Mouse (Mus musculus) midbrain, postnatal 0 days (tissue): ENCODE results near the gene Dmxl2. TPM values are rescaled to one million over a fixed set of nuclear protein-coding genes. Genes with fewer than 3 reads are reported as not detected.

Experiments
- ATAC-seq: fragments of 200-750 bp; cut with Nextera tagmentation; 2 replicates; pipeline ENCODE4 v1.8.0; 2017; ENCODE audit warnings: moderate number of reproducible peaks, mild to moderate bottlenecking, moderate TSS enrichment, moderate library complexity; ENCODE audit not compliant: low FRiP score
- DNase-seq: peaks from one replicate; pipeline ENCODE4 v3.0.0-alpha.2; 2015; ENCODE audit warnings: low spot score
- H3K27ac ChIP-seq: fragments of 300-500 bp; sonication (generic); 2 replicates; pipeline ENCODE4 v1.5.1; 2014; ENCODE audit warnings: low read depth, mild to moderate bottlenecking, low read length, mixed read lengths
- H3K27me3 ChIP-seq: fragments of 300-500 bp; sonication (generic); 2 replicates; pipeline ENCODE4 v1.6.1; 2014; ENCODE audit warnings: low read length, control low read depth, mixed read lengths; ENCODE audit not compliant: insufficient read depth
- H3K36me3 ChIP-seq: fragments of 300-500 bp; sonication (generic); 2 replicates; pipeline ENCODE4 v1.6.1; 2014; ENCODE audit warnings: low read length, control low read depth, mixed read lengths; ENCODE audit not compliant: insufficient read depth
- H3K4me1 ChIP-seq: fragments of 300-500 bp; sonication (generic); 2 replicates; pipeline ENCODE4 v1.6.1; 2014; ENCODE audit warnings: mild to moderate bottlenecking, control low read depth, antibody characterized with exemption, low read length, mixed read lengths; ENCODE audit not compliant: insufficient read depth
- H3K4me2 ChIP-seq: fragments of 300-500 bp; sonication (generic); 2 replicates; pipeline ENCODE4 v1.6.1; 2014; ENCODE audit warnings: low read depth, mild to moderate bottlenecking, low read length, mixed read lengths; ENCODE audit not compliant: poor library complexity, severe bottlenecking
- H3K4me3 ChIP-seq: fragments of 300-500 bp; sonication (generic); 2 replicates; pipeline ENCODE4 v1.5.1; 2014; ENCODE audit warnings: low read depth, mild to moderate bottlenecking, low read length, moderate library complexity
- H3K9ac ChIP-seq: fragments of 300-500 bp; sonication (generic); replicated peaks from 2 replicates; pipeline ENCODE4 v1.6.1; 2014; ENCODE audit warnings: mild to moderate bottlenecking, low read length, moderate library complexity, mixed read lengths; ENCODE audit not compliant: poor library complexity, severe bottlenecking
- H3K9me3 ChIP-seq: fragments of 300-500 bp; sonication (generic); 2 replicates; pipeline ENCODE4 v1.6.1; 2016; ENCODE audit warnings: low read length, control low read depth
- CTCF ChIP-seq: IDR thresholded peaks from 2 replicates; pipeline ENCODE4 v1.5.1; 2016; ENCODE audit warnings: antibody characterized with exemption, mild to moderate bottlenecking
- WGBS: fragments of 180-500 bp; shearing (Covaris S2); extraction: QIAGEN DNeasy Blood & Tissue Kit; methylation state at CpG from one replicate; pipeline ENCODE4 v1.1.7; 2014; 5-methylcytosine and 5-hydroxymethylcytosine counted together
- polyA plus RNA-seq: library from polyadenylated mRNA; unstranded; fragments of >200 nt; fragmentation: Nextera tagmentation; extraction: Ambion mirVana; gene quantifications from 2 replicates; pipeline ENCODE4 v1.2.1, GENCODE M21; 2015
- total RNA-seq: library from RNA; depleted of rRNA; stranded (reverse); fragments of >200 nt; gene quantifications from 2 replicates; pipeline ENCODE4 v1.2.3, GENCODE M21; 2014

Gene Dmxl2
- total and polyA plus RNA-seq, 2 experiments from 2014 or later, result 44.7 to 132 TPM

GRCm38 (mm10) chr9:54490431-54490830 is 11.0 kb downstream of the Dmxl2 start:
- Histone ChIP-seq H3K27ac (no peak overlapping the region), H3K27me3 (no peaks in the 10 kb centered on the region), H3K36me3 (no peaks in the 10 kb centered on the region), H3K4me1 (no peaks in the 10 kb centered on the region), H3K4me2 (no peak overlapping the region), H3K9ac (no peak overlapping the region), H3K9me3 (no peaks in the 10 kb centered on the region), H3K4me3 (no peak overlapping the region)
- ATAC-seq, result no peak
- WGBS, result 88% methylated on average over 2 of the region's 2 CpGs
- no peak for TF ChIP-seq CTCF
- DNase-seq, result no peak

GRCm38 (mm10) chr9:54489599-54489998 is 11.8 kb downstream of the Dmxl2 start:
- Histone ChIP-seq H3K4me3 (no peak overlapping the region), H3K36me3 (no peaks in the 10 kb centered on the region), H3K4me1 (no peaks in the 10 kb centered on the region), H3K4me2 (no peak overlapping the region), H3K27me3 (no peaks in the 10 kb centered on the region), H3K9ac (no peak overlapping the region), H3K9me3 (no peaks in the 10 kb centered on the region), H3K27ac (no peak overlapping the region)
- ATAC-seq, result no peak
- WGBS, result 78% methylated on average over 2 of the region's 2 CpGs
- TF ChIP-seq CTCF, result no peak
- no peak for DNase-seq

GRCm38 (mm10) chr9:54484927-54485326 is 16.5 kb downstream of the Dmxl2 start:
- Histone ChIP-seq H3K4me2 (no peak overlapping the region), H3K27ac (no peak overlapping the region), H3K9ac (no peak overlapping the region), H3K4me1 (no peaks in the 10 kb centered on the region), H3K27me3 (no peaks in the 10 kb centered on the region), H3K9me3 (no peaks in the 10 kb centered on the region), H3K4me3 (no peak overlapping the region), H3K36me3 (0 out of 2 replicates have a peak, but pooled peaks cover 2% of the 10 kb centered on the region)
- ATAC-seq (no peak), DNase-seq (no peak)
- no peak for TF ChIP-seq CTCF
- 99% methylated on average over 2 of the region's 2 CpGs for WGBS

- DNase-seq, result no peak
Observed at GRCm38 (mm10) chr9:54483215-54483614, 18.2 kb downstream of the Dmxl2 start.

GRCm38 (mm10) chr9:54482763-54483162 is 18.7 kb downstream of the Dmxl2 start:
- Histone ChIP-seq H3K36me3 (0 out of 2 replicates have a peak, but pooled peaks cover 3% of the 10 kb centered on the region), H3K27ac (no peak overlapping the region), H3K4me2 (no peak overlapping the region), H3K9me3 (no peaks in the 10 kb centered on the region), H3K4me1 (no peaks in the 10 kb centered on the region), H3K4me3 (no peak overlapping the region), H3K9ac (no peak overlapping the region), H3K27me3 (no peaks in the 10 kb centered on the region)
- WGBS, result 91% methylated on average over 4 of the region's 4 CpGs
- TF ChIP-seq CTCF, result no peak
- no peak for DNase-seq
- ATAC-seq, result no peak

More at GRCm38 (mm10) chr9:54483215-54483614, 18.2 kb downstream of the Dmxl2 start:
- H3K9ac ChIP-seq, result no peak overlapping the region
- no peak for TF ChIP-seq CTCF
- 0 out of 2 replicates have a peak, but pooled peaks cover 3% of the 10 kb centered on the region for H3K36me3 ChIP-seq
- no peak overlapping the region for H3K27ac ChIP-seq
- no peaks in the 10 kb centered on the region for H3K4me1 ChIP-seq
- no peaks in the 10 kb centered on the region for H3K27me3 ChIP-seq
- WGBS, result 70% methylated on average over 4 of the region's 4 CpGs
- no peaks in the 10 kb centered on the region for H3K9me3 ChIP-seq
- H3K4me3 ChIP-seq, result no peak overlapping the region
- ATAC-seq, result no peak
- no peak overlapping the region for H3K4me2 ChIP-seq

GRCm38 (mm10) chr9:54479054-54479453 is 22.4 kb downstream of the Dmxl2 start:
- no peak overlapping the region for H3K4me3 ChIP-seq
- H3K9ac ChIP-seq, result no peak overlapping the region
- no peaks in the 10 kb centered on the region for H3K4me1 ChIP-seq
- H3K4me2 ChIP-seq, result no peak overlapping the region
- TF ChIP-seq CTCF, result no peak
- H3K9me3 ChIP-seq, result no peaks in the 10 kb centered on the region
- H3K27ac ChIP-seq, result no peak overlapping the region
- H3K36me3 ChIP-seq, result 0 out of 2 replicates have a peak, but pooled peaks cover 3% of the 10 kb centered on the region
- DNase-seq, result no peak
- H3K27me3 ChIP-seq, result no peaks in the 10 kb centered on the region
- 79% methylated on average over 1 of the region's 1 CpGs for WGBS
- no peak for ATAC-seq
